In the genomic region with DNA sequence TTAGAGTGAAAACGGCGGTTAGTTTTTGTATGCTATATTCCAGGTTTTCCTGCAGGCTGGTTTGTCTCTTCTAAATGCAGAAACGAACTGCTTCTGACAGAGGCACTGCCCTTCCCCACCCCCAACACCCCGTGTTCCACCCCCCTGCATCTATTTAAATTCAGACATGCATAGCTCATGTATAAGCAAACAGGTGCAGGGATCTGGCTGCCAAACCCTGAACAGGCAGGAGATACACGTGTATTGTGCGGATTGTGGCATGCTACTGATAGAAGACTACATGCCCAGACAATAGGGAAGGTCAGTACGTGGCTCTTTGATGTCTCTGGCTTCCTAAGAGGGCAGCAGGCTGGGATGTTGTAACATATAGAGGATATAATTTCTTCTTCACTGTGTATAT, we compare ENCODE assay signal across 17 mouse cellular contexts.
DNase-seq lines count a peak whose midpoint lies in the region; ATAC-seq lines count a peak whose summit lies in the region.
"Had no signal": no experiment of that assay in that cellular context is flagged by ENCODE, and none has a peak within 500 bp of the region (broad histone marks: within the 10 kb centered on the region; RNA-seq: fewer than 3 reads in every experiment).

No protein-coding gene starts in this region.

- H3K9me3 ChIP-seq in forebrain, embryonic 13.5 days (replicated peaks) = no peaks in the 10 kb centered on the region
- H3K9me3 ChIP-seq in forebrain, embryonic 11.5 days (ENCODE audit: control insufficient read depth, low read length) = no peaks in the 10 kb centered on the region
- H3K9me3 ChIP-seq in hindbrain, embryonic 15.5 days = no peaks in the 10 kb centered on the region
- H3K9me3 ChIP-seq in intestine, embryonic 16.5 days (ENCODE audit: control insufficient read depth, low read length) = no peaks in the 10 kb centered on the region
- H3K9me3 ChIP-seq: heart, embryonic 12.5 days; intestine, embryonic 15.5 days had no signal

- H3K4me2 ChIP-seq in forebrain, embryonic 13.5 days = no peak overlapping the region
- no peak overlapping the region for H3K4me2 ChIP-seq in forebrain, embryonic 11.5 days (ENCODE audit: low read depth, low read length, severe bottlenecking)
- no peak overlapping the region for H3K4me2 ChIP-seq in hindbrain, embryonic 15.5 days
- H3K4me2 ChIP-seq in intestine, embryonic 16.5 days (ENCODE audit: low read depth, low read length) = no peak overlapping the region
- H3K4me2 ChIP-seq: heart, embryonic 12.5 days; intestine, embryonic 15.5 days; liver, embryonic 11.5 days; lung, embryonic 14.5 days had no signal

- DNase-seq in forebrain, embryonic 11.5 days (ENCODE audit: low spot score) = no peak
- DNase-seq in right cerebral cortex, postnatal 14 days = peak; percentile 15
- DNase-seq in right cerebral cortex, postnatal 4 days = no peak
- DNase-seq in retina, postnatal 1 day = peak; percentile 27
- DNase-seq in lung, adult 18-20 months = no peak
- DNase-seq: adrenal gland, postnatal 25 days; gastrocnemius, adult 2 months; lung, embryonic 14.5 days; lung, postnatal 4 days had no signal

- ATAC-seq in forebrain, embryonic 13.5 days = 0 out of 2 replicates have a peak, but pooled peaks have one; percentile 27
- no peak for ATAC-seq in forebrain, embryonic 11.5 days (replicated peaks; ENCODE audit: low FRiP score)
- ATAC-seq in hindbrain, embryonic 15.5 days (ENCODE audit: low FRiP score, low read depth) = 0 out of 2 replicates have a peak, but pooled peaks have one; percentile 11
- no peak for ATAC-seq in intestine, embryonic 16.5 days
- ATAC-seq: activated CD4-positive, CD25-positive, alpha-beta regulatory T cell, adult 4 months; intestine, embryonic 15.5 days had no signal

- no peaks in the 10 kb centered on the region for H3K27me3 ChIP-seq in forebrain, embryonic 13.5 days
- H3K27me3 ChIP-seq in forebrain, embryonic 11.5 days (ENCODE audit: control insufficient read depth, insufficient read depth, low read length) = no peaks in the 10 kb centered on the region
- H3K27me3 ChIP-seq in hindbrain, embryonic 15.5 days = no peaks in the 10 kb centered on the region
- H3K27me3 ChIP-seq in intestine, embryonic 16.5 days (replicated peaks; ENCODE audit: control insufficient read depth, insufficient read depth, low read length) = no peaks in the 10 kb centered on the region
- H3K27me3 ChIP-seq: heart, embryonic 12.5 days; intestine, embryonic 15.5 days had no signal

- peaks cover 13% of the 10 kb centered on the region for H3K4me1 ChIP-seq in forebrain, embryonic 13.5 days
- no peaks in the 10 kb centered on the region for H3K4me1 ChIP-seq in forebrain, embryonic 11.5 days (replicated peaks; ENCODE audit: control insufficient read depth, insufficient read depth, low read length)
- peaks cover 4% of the 10 kb centered on the region; the same call in 1 of the 2 replicates for H3K4me1 ChIP-seq in hindbrain, embryonic 15.5 days (replicated peaks)
- no peaks in the 10 kb centered on the region for H3K4me1 ChIP-seq in intestine, embryonic 16.5 days (ENCODE audit: control insufficient read depth, insufficient read depth, low read length)
- H3K4me1 ChIP-seq: heart, embryonic 12.5 days; intestine, embryonic 15.5 days had no signal

- H3K9ac ChIP-seq in forebrain, embryonic 13.5 days = no peak overlapping the region
- H3K9ac ChIP-seq in forebrain, embryonic 11.5 days (ENCODE audit: low read length) = no peak overlapping the region
- H3K9ac ChIP-seq in hindbrain, embryonic 15.5 days = no peak overlapping the region
- H3K9ac ChIP-seq in intestine, embryonic 16.5 days (ENCODE audit: low read depth, low read length) = no peak overlapping the region
- H3K9ac ChIP-seq: heart, embryonic 12.5 days; intestine, embryonic 15.5 days; lung, embryonic 14.5 days had no signal

- no peak overlapping the region for H3K4me3 ChIP-seq in forebrain, embryonic 13.5 days
- no peak overlapping the region for H3K4me3 ChIP-seq in forebrain, embryonic 11.5 days (ENCODE audit: low read depth, low read length)
- H3K4me3 ChIP-seq in hindbrain, embryonic 15.5 days = no peak overlapping the region
- H3K4me3 ChIP-seq in intestine, embryonic 16.5 days (ENCODE audit: low read length) = no peak overlapping the region
- H3K4me3 ChIP-seq: gastrocnemius, adult 2 months; heart, embryonic 12.5 days; intestine, embryonic 15.5 days had no signal

- H3K36me3 ChIP-seq in forebrain, embryonic 13.5 days (ENCODE audit: poor library complexity, severe bottlenecking) = no peaks in the 10 kb centered on the region
- no peaks in the 10 kb centered on the region for H3K36me3 ChIP-seq in forebrain, embryonic 11.5 days (ENCODE audit: control insufficient read depth, insufficient read depth, low read length)
- H3K36me3 ChIP-seq in hindbrain, embryonic 15.5 days = no peaks in the 10 kb centered on the region
- no peaks in the 10 kb centered on the region for H3K36me3 ChIP-seq in intestine, embryonic 16.5 days (ENCODE audit: control insufficient read depth, insufficient read depth, low read length)
- H3K36me3 ChIP-seq: heart, embryonic 12.5 days; intestine, embryonic 15.5 days had no signal

- H3K27ac ChIP-seq in forebrain, embryonic 13.5 days = no peak overlapping the region
- H3K27ac ChIP-seq in forebrain, embryonic 11.5 days (ENCODE audit: low read depth, low read length) = no peak overlapping the region
- H3K27ac ChIP-seq in hindbrain, embryonic 15.5 days (replicated peaks) = no peak overlapping the region
- H3K27ac ChIP-seq in intestine, embryonic 16.5 days (ENCODE audit: low read length) = no peak overlapping the region
- H3K27ac ChIP-seq: gastrocnemius, adult 2 months; intestine, embryonic 15.5 days; stomach, postnatal 0 days had no signal

- WGBS in forebrain, embryonic 13.5 days = 54% methylated on average over 7 of the region's 7 CpGs
- WGBS in forebrain, embryonic 11.5 days = 61% methylated on average over 7 of the region's 7 CpGs
- WGBS in hindbrain, embryonic 15.5 days = 43% methylated on average over 7 of the region's 7 CpGs
- 62% methylated on average over 7 of the region's 7 CpGs for WGBS in intestine, embryonic 16.5 days

Comparison
In these comparisons a context has a peak if more than half of its experiments do, and no peak if none do; other contexts are left out.
1. ATAC-seq: peak in forebrain, embryonic 13.5 days (single experiment) and hindbrain, embryonic 15.5 days (single experiment); none in forebrain, embryonic 11.5 days (single experiment) and intestine, embryonic 16.5 days (single experiment).
2. DNase-seq: peak in right cerebral cortex, postnatal 14 days (single experiment) and retina, postnatal 1 day (single experiment); none in forebrain, embryonic 11.5 days (single experiment), right cerebral cortex, postnatal 4 days (single experiment) and lung, adult 18-20 months (0 of 2).